Mouse (Mus musculus) left cerebral cortex, adult 18-20 months (tissue): ENCODE results near the gene 9430038I01Rik. TPM values are rescaled to one million over a fixed set of nuclear protein-coding genes. Genes with fewer than 3 reads are reported as not detected.

Experiments used
- DNase-seq, 2 experiments: peaks; one replicate each; pipeline ENCODE4 v3.0.0; 2021 to 2022; ENCODE audit warnings: low spot score in 2 of 2, mixed read lengths in 1 of 2
- total RNA-seq, 2 experiments: library from RNA; stranded (reverse); gene quantifications; 2 replicates each; pipeline ENCODE4 v1.2.3; 2021

Gene 9430038I01Rik
- total RNA-seq, 2 experiments from 2014 or later: 3.1 to 4.3 TPM

DNA sequence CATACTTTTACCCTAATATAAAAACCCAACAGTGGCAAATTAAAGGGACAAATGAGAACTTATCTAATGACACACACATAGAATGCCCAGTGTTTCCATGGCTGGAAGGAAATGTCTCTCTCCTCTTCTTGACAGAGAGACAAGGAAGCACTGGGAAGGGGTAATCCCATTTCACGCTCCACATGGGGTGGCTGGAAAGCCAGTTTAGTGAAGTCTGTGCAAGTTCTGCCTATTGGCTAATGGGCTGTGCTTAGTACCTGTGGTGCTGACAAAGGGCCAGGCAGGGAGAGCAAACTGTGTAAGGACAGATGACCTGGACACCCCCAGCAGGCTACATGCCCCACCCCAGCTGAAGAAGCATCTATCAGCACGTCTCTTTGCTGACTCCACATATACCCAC, 40.4 kb downstream of the 9430038I01Rik start:
- no peak for DNase-seq

DNA sequence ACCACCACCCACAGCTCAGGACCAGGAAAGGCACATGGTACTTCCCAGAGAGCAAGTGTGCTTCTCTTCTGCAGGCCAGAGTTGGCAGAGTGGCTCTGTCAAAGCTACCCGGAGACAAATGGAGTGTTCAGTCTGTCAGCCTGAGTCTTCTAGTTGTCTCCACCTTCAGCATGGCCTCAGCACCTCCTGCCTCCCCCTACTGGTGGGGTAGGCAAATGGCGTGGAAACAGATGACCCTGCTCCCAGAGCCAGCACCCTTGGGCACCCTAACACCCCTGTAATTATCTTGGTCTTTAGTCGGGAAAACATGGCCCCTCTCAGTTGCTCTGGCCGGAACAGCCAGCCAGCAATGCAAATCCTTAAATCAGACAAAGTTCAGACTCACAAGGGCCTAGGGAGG, 43.8 kb downstream of the 9430038I01Rik start:
- no peak for DNase-seq

DNA sequence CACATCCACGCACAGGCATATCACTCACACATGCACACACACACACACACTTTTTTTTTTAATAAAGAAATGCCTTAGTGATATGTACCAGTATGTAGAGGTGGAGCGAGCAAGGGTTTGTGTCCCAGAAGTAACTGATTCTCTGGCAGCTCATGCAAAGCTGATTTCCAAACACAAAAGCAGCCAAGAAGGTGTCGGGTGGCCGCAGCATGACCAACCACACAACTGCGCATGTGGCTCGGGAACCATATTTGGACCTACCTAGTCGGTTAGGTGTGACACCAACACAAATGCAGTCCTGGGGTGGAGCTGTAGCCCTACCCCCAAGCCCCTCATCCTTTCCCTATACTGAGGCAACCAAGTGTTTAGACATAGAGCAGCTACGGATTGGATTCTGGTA, 45.5 kb downstream of the 9430038I01Rik start:
- DNase-seq: no peak

DNA sequence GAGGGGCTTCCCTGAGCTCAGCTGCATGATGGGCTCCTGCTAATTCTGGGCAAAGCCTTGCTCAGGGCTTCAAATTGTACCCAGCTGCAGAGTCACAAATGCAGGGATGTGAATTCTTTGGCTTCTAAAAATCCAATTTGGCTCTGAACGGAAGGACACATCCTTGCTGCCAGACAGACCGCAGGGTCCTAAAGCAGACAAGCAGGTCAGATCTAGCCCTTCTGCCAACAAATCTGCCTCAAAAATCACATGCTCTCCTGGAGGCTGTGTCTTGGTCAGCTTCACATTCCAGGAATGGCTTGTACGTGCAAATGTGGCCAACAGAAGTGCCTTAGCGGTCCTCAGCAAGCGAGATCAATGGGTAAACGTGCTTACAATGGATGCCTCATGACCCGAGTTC, 46.0 kb downstream of the 9430038I01Rik start:
- no peak for DNase-seq

DNA sequence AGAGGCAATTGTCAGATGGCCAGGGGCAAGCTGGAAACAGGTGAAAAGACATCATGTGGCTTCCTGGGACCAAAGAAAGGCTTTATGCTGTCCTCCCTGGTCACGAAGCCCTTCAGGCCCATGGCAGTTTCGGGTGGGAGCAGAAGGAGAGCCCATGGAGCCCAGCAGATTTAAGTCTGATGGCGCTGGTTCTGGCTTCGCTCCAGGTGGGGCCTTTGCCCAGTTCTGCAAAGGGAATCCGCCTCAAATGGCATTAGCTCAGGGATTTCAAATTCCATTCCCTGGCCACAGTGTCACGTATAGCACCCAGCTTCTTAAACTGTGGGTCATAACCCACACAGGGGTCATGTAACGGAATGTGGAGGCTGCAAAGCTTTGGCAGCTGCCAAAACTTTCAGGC, 63.7 kb downstream of the 9430038I01Rik start:
- no peak for DNase-seq

DNA sequence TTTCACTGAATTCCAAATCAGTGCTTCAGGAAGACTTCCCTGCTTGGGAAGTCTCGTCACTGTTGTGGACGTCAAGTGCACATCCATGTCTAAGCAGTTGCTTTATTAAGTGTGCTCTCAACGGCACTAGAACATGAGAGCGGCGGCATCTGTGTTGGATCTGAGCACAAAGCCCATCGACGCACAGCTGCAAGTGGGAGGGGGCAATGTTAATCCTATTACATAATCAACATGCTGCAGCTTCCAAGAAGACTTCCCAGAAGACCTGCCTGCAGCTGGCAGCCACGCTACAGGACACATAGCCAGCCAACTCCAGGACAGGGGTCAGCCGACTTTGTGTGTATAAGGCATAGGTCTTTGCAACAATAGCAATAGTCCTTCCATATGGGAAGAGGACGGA, 64.5 kb downstream of the 9430038I01Rik start:
- no peak for DNase-seq

DNA sequence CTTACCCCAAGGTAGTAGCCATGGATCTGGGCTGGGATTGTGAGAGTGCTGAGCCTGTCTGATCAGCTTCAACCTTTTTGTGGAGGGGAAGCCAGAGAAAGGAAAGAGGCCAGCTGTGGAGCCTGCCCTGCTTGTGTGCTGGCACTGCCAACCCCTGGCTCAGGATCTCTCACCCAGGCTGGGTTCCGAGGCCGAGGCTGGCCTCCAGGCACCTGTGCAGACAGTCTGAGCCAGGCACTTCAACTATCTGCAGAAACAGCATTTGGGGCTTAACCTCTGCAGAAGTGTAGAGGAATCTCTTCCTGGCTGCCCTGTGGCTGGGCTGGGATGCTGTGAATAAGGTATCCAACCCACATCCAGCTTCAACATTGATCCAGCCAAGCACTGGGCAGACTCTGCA, 76.6 kb downstream of the 9430038I01Rik start:
- no peak for DNase-seq

Other genes with a start within 250 kb of the 9430038I01Rik start
- under 1 TPM; 0.30 to 0.63 TPM for gene Ebf3, start 96.3 kb downstream of the 9430038I01Rik start, total RNA-seq
- gene Glrx3, start 26.9 kb upstream of the 9430038I01Rik start, total RNA-seq: 100 to 1,000 TPM in 1 of 2 experiments, 10 to 100 TPM in 1; 97.6 to 100 TPM